Mouse (Mus musculus): ENCODE data around the gene Galnt2. TPM values are rescaled to one million over a fixed set of nuclear protein-coding genes. Genes with fewer than 3 reads are reported as not detected.

The Galnt2 gene
- total RNA-seq, 2 experiments from 2014 or later = 41.9 to 42.7 TPM

- DNase-seq = no peak
- intact Hi-C loops (cut with DNase I) = loop anchor here (2.0 kb wide), 3 partner anchors 55 to 179 kb away; no protein-coding TSS in a partner anchor
Measured at GRCm38 (mm10) chr8:124231485-124232279, 491 bp downstream of the Galnt2 start.

- intact Hi-C loops (cut with DNase I) = loop anchor here (2.0 kb wide), 2 partner anchors 55 to 115 kb away; no protein-coding TSS in a partner anchor
- no peak for DNase-seq
Measured at GRCm38 (mm10) chr8:124232280-124232600, 1.0 kb downstream of the Galnt2 start.

- intact Hi-C loops (cut with DNase I) = no loop called here
- no peak for DNase-seq
Measured at GRCm38 (mm10) chr8:124234496-124234895, 3.3 kb downstream of the Galnt2 start.

- intact Hi-C loops (cut with DNase I) = no loop called here
- DNase-seq = no peak
Measured at GRCm38 (mm10) chr8:124235536-124235935, 4.3 kb downstream of the Galnt2 start.

- intact Hi-C loops (cut with DNase I) = no loop called here
- no peak for DNase-seq
Measured at GRCm38 (mm10) chr8:124239350-124239749, 8.2 kb downstream of the Galnt2 start.

- no peak for DNase-seq
- intact Hi-C loops (cut with DNase I) = no loop called here
Measured at GRCm38 (mm10) chr8:124240932-124241331, 9.7 kb downstream of the Galnt2 start.

GRCm38 (mm10) chr8:124242208-124242607, 11.0 kb downstream of the Galnt2 start:
- DNase-seq = no peak
- intact Hi-C loops (cut with DNase I) = no loop called here

GRCm38 (mm10) chr8:124242913-124243312, 11.7 kb downstream of the Galnt2 start:
- intact Hi-C loops (cut with DNase I) = no loop called here
- DNase-seq = no peak

GRCm38 (mm10) chr8:124247581-124247980, 16.4 kb downstream of the Galnt2 start:
- intact Hi-C loops (cut with DNase I) = no loop called here
- DNase-seq = no peak

- no peak for DNase-seq
- intact Hi-C loops (cut with DNase I) = no loop called here
Measured at GRCm38 (mm10) chr8:124248688-124249087, 17.5 kb downstream of the Galnt2 start.

GRCm38 (mm10) chr8:124250255-124250654, 19.1 kb downstream of the Galnt2 start:
- intact Hi-C loops (cut with DNase I) = no loop called here
- no peak for DNase-seq

- no peak for DNase-seq
- intact Hi-C loops (cut with DNase I) = no loop called here
Measured at GRCm38 (mm10) chr8:124250785-124251184, 19.6 kb downstream of the Galnt2 start.

GRCm38 (mm10) chr8:124252533-124252950, 21.4 kb downstream of the Galnt2 start:
- DNase-seq = no peak
- intact Hi-C loops (cut with DNase I) = no loop called here

GRCm38 (mm10) chr8:124253939-124254338, 22.7 kb downstream of the Galnt2 start:
- intact Hi-C loops (cut with DNase I) = no loop called here
- DNase-seq = no peak

GRCm38 (mm10) chr8:124256841-124257240, 25.6 kb downstream of the Galnt2 start:
- DNase-seq = peak; percentile 43 to 49
- intact Hi-C loops (cut with DNase I) = no loop called here

GRCm38 (mm10) chr8:124257363-124257762, 26.2 kb downstream of the Galnt2 start:
- DNase-seq = peak; percentile 82 to 86
- intact Hi-C loops (cut with DNase I) = no loop called here

GRCm38 (mm10) chr8:124259146-124259545, 28.0 kb downstream of the Galnt2 start:
- no peak for DNase-seq
- intact Hi-C loops (cut with DNase I) = no loop called here

GRCm38 (mm10) chr8:124259925-124260324, 28.7 kb downstream of the Galnt2 start:
- no peak for DNase-seq
- intact Hi-C loops (cut with DNase I) = no loop called here

GRCm38 (mm10) chr8:124260371-124260770, 29.2 kb downstream of the Galnt2 start:
- intact Hi-C loops (cut with DNase I) = no loop called here
- no peak for DNase-seq

GRCm38 (mm10) chr8:124263058-124263457, 31.9 kb downstream of the Galnt2 start:
- no peak for DNase-seq
- intact Hi-C loops (cut with DNase I) = no loop called here

- DNase-seq = peak in 1 of 2 experiments; percentile 51
- intact Hi-C loops (cut with DNase I) = no loop called here
Measured at GRCm38 (mm10) chr8:124264032-124264431, 32.8 kb downstream of the Galnt2 start.

- no peak for DNase-seq
- intact Hi-C loops (cut with DNase I) = no loop called here
Measured at GRCm38 (mm10) chr8:124264671-124265070, 33.5 kb downstream of the Galnt2 start.

Data from heart, postnatal 14 days (tissue).